In the genomic region with DNA sequence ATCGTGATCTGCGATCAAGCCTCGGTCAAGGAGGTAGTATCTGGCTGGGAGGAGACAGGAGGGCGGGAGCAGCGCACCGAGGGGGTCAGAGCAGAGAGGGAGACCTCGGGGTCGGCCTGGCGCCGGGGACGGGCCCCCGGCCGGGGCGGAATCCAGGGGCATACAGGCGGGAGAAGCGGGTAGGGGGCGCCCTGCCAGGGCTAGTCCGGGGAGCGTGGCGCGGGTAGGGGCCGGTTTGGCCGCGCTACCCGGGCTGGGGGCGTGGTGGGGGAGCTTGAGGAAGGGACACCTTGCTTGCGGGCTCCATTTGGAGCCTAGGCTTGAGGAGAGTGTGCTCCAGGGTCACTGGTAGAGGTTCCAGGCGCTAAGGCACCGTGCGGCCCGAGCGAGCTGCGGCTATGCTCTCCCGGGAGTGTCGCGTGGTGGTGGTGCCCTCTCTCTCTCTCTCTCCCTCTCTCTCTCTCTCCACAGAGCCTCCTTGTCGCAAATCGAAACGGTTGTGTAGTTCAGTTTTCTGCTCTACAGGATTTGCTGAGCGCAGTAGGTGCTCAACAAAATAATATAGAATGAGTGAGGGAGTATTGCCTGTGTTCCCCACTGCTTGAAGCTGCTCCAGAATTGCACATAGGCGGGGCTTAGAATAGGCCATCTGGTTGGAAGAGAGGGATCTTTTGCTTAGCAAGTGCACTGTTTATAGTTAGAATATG, we compare ENCODE assay signal across 8 mouse cellular contexts. TPM values are rescaled to one million over a fixed set of nuclear protein-coding genes. Genes with fewer than 3 reads are reported as not detected.
DNase-seq lines count a peak whose midpoint lies in the region; ATAC-seq and TF ChIP-seq lines count a peak whose summit lies in the region.

No protein-coding gene starts in this region.

- peak overlapping the region; percentile 99 for H3K27ac ChIP-seq in gastrocnemius, adult 2 months
- peak overlapping the region; percentile 96 for H3K27ac ChIP-seq in embryonic facial prominence, embryonic 15.5 days (replicated peaks)
- peak overlapping the region; percentile 91 for H3K27ac ChIP-seq in hindbrain, embryonic 14.5 days
- peak overlapping the region; percentile 93 for H3K27ac ChIP-seq in liver, embryonic 13.5 days
- peak overlapping the region; percentile 95 for H3K27ac ChIP-seq in neural tube, embryonic 15.5 days (replicated peaks)

- H3K36me3 ChIP-seq in embryonic facial prominence, embryonic 15.5 days: peaks cover 36% of the 10 kb centered on the region
- peaks cover 38% of the 10 kb centered on the region for H3K36me3 ChIP-seq in hindbrain, embryonic 14.5 days (replicated peaks; ENCODE audit: control insufficient read depth, insufficient read depth)
- H3K36me3 ChIP-seq in liver, embryonic 13.5 days: peaks cover 39% of the 10 kb centered on the region
- H3K36me3 ChIP-seq in neural tube, embryonic 15.5 days: peaks cover 34% of the 10 kb centered on the region

- H3K4me2 ChIP-seq in embryonic facial prominence, embryonic 15.5 days (replicated peaks): peak overlapping the region; percentile 79
- peak overlapping the region; percentile 80 for H3K4me2 ChIP-seq in hindbrain, embryonic 14.5 days (replicated peaks)
- peak overlapping the region; percentile 96 for H3K4me2 ChIP-seq in liver, embryonic 13.5 days
- peak overlapping the region; percentile 73 for H3K4me2 ChIP-seq in neural tube, embryonic 15.5 days

- DNase-seq in gastrocnemius, adult 2 months: no peak
- no peak for DNase-seq in gastrocnemius, adult 8-10 months (ENCODE audit: low spot score in 2 of 2)
- DNase-seq in MN1 (ENCODE audit: low spot score): peak; percentile 84
- no peak for DNase-seq in hindbrain, embryonic 14.5 days (ENCODE audit: low spot score)
- peak; percentile 49 for DNase-seq in liver, embryonic 13.5 days
- DNase-seq in B cell, adult 2 months: no peak

- intact Hi-C loops in gastrocnemius, adult 2 months (cut with DNase I): no loop called here

- H3K9ac ChIP-seq in embryonic facial prominence, embryonic 15.5 days: peak overlapping the region; percentile 68
- H3K9ac ChIP-seq in hindbrain, embryonic 14.5 days: peak overlapping the region; percentile 76
- H3K9ac ChIP-seq in liver, embryonic 13.5 days: peak overlapping the region; percentile 92
- H3K9ac ChIP-seq in neural tube, embryonic 15.5 days (replicated peaks): peak overlapping the region; percentile 90

- peaks cover 31% of the 10 kb centered on the region for H3K4me1 ChIP-seq in embryonic facial prominence, embryonic 15.5 days
- peaks cover 17% of the 10 kb centered on the region for H3K4me1 ChIP-seq in hindbrain, embryonic 14.5 days (replicated peaks; ENCODE audit: control insufficient read depth, insufficient read depth, low read length)
- peaks cover 49% of the 10 kb centered on the region for H3K4me1 ChIP-seq in liver, embryonic 13.5 days (replicated peaks)
- peaks cover 43% of the 10 kb centered on the region for H3K4me1 ChIP-seq in neural tube, embryonic 15.5 days

- TF ChIP-seq CTCF in gastrocnemius, adult 2 months (IDR thresholded peaks at IDR 0.05): no peak

- no peaks in the 10 kb centered on the region for H3K27me3 ChIP-seq in embryonic facial prominence, embryonic 15.5 days
- H3K27me3 ChIP-seq in hindbrain, embryonic 14.5 days (ENCODE audit: control insufficient read depth, insufficient read depth, low read length): no peaks in the 10 kb centered on the region
- no peaks in the 10 kb centered on the region for H3K27me3 ChIP-seq in liver, embryonic 13.5 days
- no peaks in the 10 kb centered on the region for H3K27me3 ChIP-seq in neural tube, embryonic 15.5 days (replicated peaks)

- no peak; the same call in 1 of the 2 replicates for ATAC-seq in embryonic facial prominence, embryonic 15.5 days (ENCODE audit: insufficient number of reproducible peaks, low FRiP score, low TSS enrichment, low read depth)
- ATAC-seq in hindbrain, embryonic 14.5 days (ENCODE audit: low FRiP score): peak; percentile 36
- ATAC-seq in liver, embryonic 13.5 days (ENCODE audit: low read depth): peak; percentile 27
- ATAC-seq in neural tube, embryonic 15.5 days (ENCODE audit: low FRiP score): peak; percentile 37

- under 1% methylated on average over 41 of the region's 41 CpGs for WGBS in embryonic facial prominence, embryonic 15.5 days
- under 1% methylated on average over 41 of the region's 41 CpGs for WGBS in hindbrain, embryonic 14.5 days
- WGBS in liver, embryonic 13.5 days (ENCODE audit: insufficient replicate concordance): under 1% methylated on average over 39 of the region's 41 CpGs
- WGBS in neural tube, embryonic 15.5 days: under 1% methylated on average over 33 of the region's 41 CpGs

- H3K4me3 ChIP-seq in gastrocnemius, adult 2 months: peak overlapping the region; percentile 92
- H3K4me3 ChIP-seq in embryonic facial prominence, embryonic 15.5 days (replicated peaks): peak overlapping the region; percentile 76
- peak overlapping the region; percentile 76 for H3K4me3 ChIP-seq in hindbrain, embryonic 14.5 days (replicated peaks; ENCODE audit: low read length)
- peak overlapping the region; percentile 83 for H3K4me3 ChIP-seq in liver, embryonic 13.5 days (replicated peaks)
- peak overlapping the region; percentile 75 for H3K4me3 ChIP-seq in neural tube, embryonic 15.5 days (replicated peaks)

- no peaks in the 10 kb centered on the region for H3K9me3 ChIP-seq in embryonic facial prominence, embryonic 15.5 days (replicated peaks)
- no peaks in the 10 kb centered on the region for H3K9me3 ChIP-seq in hindbrain, embryonic 14.5 days (ENCODE audit: control insufficient read depth, low read length)
- no peaks in the 10 kb centered on the region for H3K9me3 ChIP-seq in liver, embryonic 13.5 days (replicated peaks)
- no peaks in the 10 kb centered on the region for H3K9me3 ChIP-seq in neural tube, embryonic 15.5 days (replicated peaks)

RNA-seq across cellular contexts. Expression of a gene that starts 0.5 kb away (rescaled TPM):
- total RNA-seq in gastrocnemius, adult 2 months (2021): 10 to 100 TPM; 78.2 to 90.2 TPM
- 100 to 1,000 TPM in 1 of 4 experiments, 10 to 100 TPM in 3; 91.9 to 112 (median 94.6) TPM for total RNA-seq in gastrocnemius, adult 8-10 months (2022)
- polyA plus RNA-seq in embryonic facial prominence, embryonic 15.5 days (2015; fragmentation: Nextera tagmentation; extraction: Ambion mirVana): 44.4 and 47.6 TPM in 2 replicates
- 42.9 and 53.6 TPM in 2 replicates for polyA plus RNA-seq in hindbrain, embryonic 14.5 days (2014; fragmentation: Nextera tagmentation; extraction: Ambion mirVana)
- polyA plus RNA-seq in liver, embryonic 13.5 days (2015; fragmentation: Nextera tagmentation; extraction: Ambion mirVana): 20.7 and 22.8 TPM in 2 replicates
- polyA plus RNA-seq in neural tube, embryonic 15.5 days (2015; fragmentation: Nextera tagmentation; extraction: Ambion mirVana): 39.2 and 40.1 TPM in 2 replicates

RNA-seq across cellular contexts. Expression of a gene that starts 1.2 kb away (rescaled TPM):
- total RNA-seq in gastrocnemius, adult 2 months (2021): 100 to 1,000 TPM in 1 of 2 experiments, 10 to 100 TPM in 1; 70.9 to 104 TPM
- total RNA-seq in gastrocnemius, adult 8-10 months (2022): 10 to 100 TPM; 83.0 to 95.4 (median 86.1) TPM
- 183 and 199 TPM in 2 replicates for polyA plus RNA-seq in embryonic facial prominence, embryonic 15.5 days (2015; fragmentation: Nextera tagmentation; extraction: Ambion mirVana)
- 102 and 107 TPM in 2 replicates for polyA plus RNA-seq in hindbrain, embryonic 14.5 days (2014; fragmentation: Nextera tagmentation; extraction: Ambion mirVana)
- 88.4 and 95.9 TPM in 2 replicates for polyA plus RNA-seq in liver, embryonic 13.5 days (2015; fragmentation: Nextera tagmentation; extraction: Ambion mirVana)
- polyA plus RNA-seq in neural tube, embryonic 15.5 days (2015; fragmentation: Nextera tagmentation; extraction: Ambion mirVana): 189 and 193 TPM in 2 replicates

RNA-seq across cellular contexts. Expression of a gene that starts 5.9 kb away (rescaled TPM):
- not detected for total RNA-seq in gastrocnemius, adult 2 months (2021)
- total RNA-seq in gastrocnemius, adult 8-10 months (2022): not detected
- 96.3 and 107 TPM in 2 replicates for polyA plus RNA-seq in embryonic facial prominence, embryonic 15.5 days (2015; fragmentation: Nextera tagmentation; extraction: Ambion mirVana)
- 0.20 TPM in 1 of 2 replicates, not detected in the other for polyA plus RNA-seq in hindbrain, embryonic 14.5 days (2014; fragmentation: Nextera tagmentation; extraction: Ambion mirVana)
- polyA plus RNA-seq in liver, embryonic 13.5 days (2015; fragmentation: Nextera tagmentation; extraction: Ambion mirVana): 0.15 TPM in 1 of 2 replicates, not detected in the other
- polyA plus RNA-seq in neural tube, embryonic 15.5 days (2015; fragmentation: Nextera tagmentation; extraction: Ambion mirVana): 0.29 and 4.1 TPM in 2 replicates

RNA-seq across cellular contexts. Expression of a gene that starts 21.6 kb away (rescaled TPM):
- 10 to 100 TPM; 41.1 to 54.8 TPM for total RNA-seq in gastrocnemius, adult 2 months (2021)
- 10 to 100 TPM; 41.5 to 44.9 (median 43.1) TPM for total RNA-seq in gastrocnemius, adult 8-10 months (2022)
- polyA plus RNA-seq in embryonic facial prominence, embryonic 15.5 days (2015; fragmentation: Nextera tagmentation; extraction: Ambion mirVana): 339 and 341 TPM in 2 replicates
- 117 and 129 TPM in 2 replicates for polyA plus RNA-seq in hindbrain, embryonic 14.5 days (2014; fragmentation: Nextera tagmentation; extraction: Ambion mirVana)
- 187 and 206 TPM in 2 replicates for polyA plus RNA-seq in liver, embryonic 13.5 days (2015; fragmentation: Nextera tagmentation; extraction: Ambion mirVana)
- polyA plus RNA-seq in neural tube, embryonic 15.5 days (2015; fragmentation: Nextera tagmentation; extraction: Ambion mirVana): 157 and 175 TPM in 2 replicates

RNA-seq across cellular contexts. Expression of a gene that starts 21.8 kb away (rescaled TPM):
- total RNA-seq in gastrocnemius, adult 2 months (2021): under 1 TPM; 0.15 to 0.20 TPM
- under 1 TPM; 0.07 to 0.31 (median 0.15) TPM for total RNA-seq in gastrocnemius, adult 8-10 months (2022)
- 22.5 and 22.8 TPM in 2 replicates for polyA plus RNA-seq in embryonic facial prominence, embryonic 15.5 days (2015; fragmentation: Nextera tagmentation; extraction: Ambion mirVana)
- polyA plus RNA-seq in hindbrain, embryonic 14.5 days (2014; fragmentation: Nextera tagmentation; extraction: Ambion mirVana): 30.8 and 31.0 TPM in 2 replicates
- 1.2 and 1.5 TPM in 2 replicates for polyA plus RNA-seq in liver, embryonic 13.5 days (2015; fragmentation: Nextera tagmentation; extraction: Ambion mirVana)
- polyA plus RNA-seq in neural tube, embryonic 15.5 days (2015; fragmentation: Nextera tagmentation; extraction: Ambion mirVana): 18.6 and 19.2 TPM in 2 replicates

Comparison
In these comparisons a context has a peak if more than half of its experiments do, and no peak if none do; other contexts are left out.
1. DNase-seq: peak in MN1 (single experiment) and liver, embryonic 13.5 days (single experiment); none in gastrocnemius, adult 2 months (single experiment), gastrocnemius, adult 8-10 months (0 of 2), hindbrain, embryonic 14.5 days (single experiment) and B cell, adult 2 months (0 of 2).
2. RNA of a gene that starts 5.9 kb away (polyA plus RNA-seq): 96.3 to 107 TPM in embryonic facial prominence, embryonic 15.5 days; 0.29 to 4.1 TPM in neural tube, embryonic 15.5 days, 0.20 TPM in hindbrain, embryonic 14.5 days and 0.15 TPM in liver, embryonic 13.5 days; every median in the first group is over 10 times any median in the second.
3. Peak in every context shown above with its lines, with median percentiles within 50 percentile points of each other: H3K27ac ChIP-seq, H3K4me3 ChIP-seq, H3K4me2 ChIP-seq and H3K9ac ChIP-seq.